Mouse (Mus musculus) cerebellum, postnatal 14 days (tissue): ENCODE measurements around the gene Hoga1.

Source experiments
- DNase-seq, 2 experiments: peaks; one replicate each; pipeline ENCODE4 v3.0.0; 2021; ENCODE audit warnings: mixed read lengths in 2 of 2

Gene Hoga1

GRCm38 (mm10) chr19:42045269-42046102 lies at the start of gene Hoga1:
Hoga1 (plus strand) TSS chr19:42045610.
- DNase-seq: peak; percentile 70 to 83

GRCm38 (mm10) chr19:41997090-41997489 lies 48.3 kb upstream of the Hoga1 start:
- DNase-seq: no peak

- DNase-seq: no peak
Observed at GRCm38 (mm10) chr19:41998770-41999548, 46.5 kb upstream of the Hoga1 start.

GRCm38 (mm10) chr19:41999688-42000283 lies 45.6 kb upstream of the Hoga1 start:
- no peak for DNase-seq

- no peak for DNase-seq
Observed at GRCm38 (mm10) chr19:42000446-42000958, 44.9 kb upstream of the Hoga1 start.

- no peak for DNase-seq
Observed at GRCm38 (mm10) chr19:42001253-42001980, 44.0 kb upstream of the Hoga1 start.

- DNase-seq: peak; percentile 52 to 55
Observed at GRCm38 (mm10) chr19:42004258-42004657, 41.2 kb upstream of the Hoga1 start.

GRCm38 (mm10) chr19:42005616-42006015 lies 39.8 kb upstream of the Hoga1 start:
- no peak for DNase-seq

- DNase-seq: no peak
Observed at GRCm38 (mm10) chr19:42006568-42006967, 38.8 kb upstream of the Hoga1 start.

GRCm38 (mm10) chr19:42008586-42008985 lies 36.8 kb upstream of the Hoga1 start:
- DNase-seq: no peak

- DNase-seq: no peak
Observed at GRCm38 (mm10) chr19:42009067-42009466, 36.3 kb upstream of the Hoga1 start.

GRCm38 (mm10) chr19:42010436-42010835 lies 35.0 kb upstream of the Hoga1 start:
- DNase-seq: no peak

- DNase-seq: no peak
Observed at GRCm38 (mm10) chr19:42011123-42011522, 34.3 kb upstream of the Hoga1 start.

GRCm38 (mm10) chr19:42014231-42014825 lies 31.1 kb upstream of the Hoga1 start:
- DNase-seq: no peak

GRCm38 (mm10) chr19:42015001-42015400 lies 30.4 kb upstream of the Hoga1 start:
- no peak for DNase-seq

- DNase-seq: no peak
Observed at GRCm38 (mm10) chr19:42016251-42016650, 29.2 kb upstream of the Hoga1 start.

GRCm38 (mm10) chr19:42016840-42017239 lies 28.6 kb upstream of the Hoga1 start:
- peak in 1 of 2 experiments; percentile 31 for DNase-seq

- DNase-seq: peak; percentile 90 to 94
Observed at GRCm38 (mm10) chr19:42017399-42018247, 27.8 kb upstream of the Hoga1 start.

- DNase-seq: no peak
Observed at GRCm38 (mm10) chr19:42019011-42019522, 26.3 kb upstream of the Hoga1 start.

- DNase-seq: peak in 1 of 2 experiments; percentile 44
Observed at GRCm38 (mm10) chr19:42021681-42022541, 23.5 kb upstream of the Hoga1 start.
